Mouse (Mus musculus) small intestine, adult 2 months (tissue): ENCODE results near the gene Efcab9.

Experiments
- CTCF ChIP-seq: fragments of 200-500 bp; IDR thresholded peaks from 2 replicates; pipeline ENCODE4 v1.5.1; 2012; ENCODE audit warnings: low read depth, mild to moderate bottlenecking, control low read depth, inconsistent platforms, low read length, moderate library complexity, mixed read lengths; ENCODE audit not compliant: insufficient replicate concordance, insufficient read length; ENCODE audit errors: extremely low read depth
- POLR2A ChIP-seq: fragments of 200-500 bp; IDR thresholded peaks from 2 replicates; pipeline ENCODE4 v1.6.1; 2012; ENCODE audit warnings: low read depth, mild to moderate bottlenecking, control low read depth, inconsistent platforms, low read length, moderate library complexity

- TF ChIP-seq CTCF, result no peak
- no peak for TF ChIP-seq POLR2A
These were observed 44.3 kb upstream of the Efcab9 start for GRCm38 (mm10) chr11:32575964-32576759.
